Mouse (Mus musculus) regulatory T cell (primary cell): ENCODE data around the gene Nsmce4a.
"Not testable (repeated sequence)": the region's sequence is repeated elsewhere in the genome, so short reads cannot be mapped to it uniquely, and the experiment has no call there.

Source experiments
- in situ Hi-C: fragments of 300-600 bp; cut with MboI, MseI; formaldehyde crosslinking; loops from one replicate; pipeline ENCODE4 v1.15.1; 2025; ENCODE audit warnings: high pct_unique_total_duplicates

Nsmce4a gene

GRCm38 (mm10) chr7:130572821-130573220 is at the start of gene Nsmce4a:
Nsmce4a (minus strand) TSS chr7:130573118.
- in situ Hi-C loops, result no loop called here

- in situ Hi-C loops, result no loop called here
Observed at GRCm38 (mm10) chr7:130622359-130622758, 49.4 kb upstream of the Nsmce4a start.

GRCm38 (mm10) chr7:130621953-130622352 is 49.0 kb upstream of the Nsmce4a start:
- in situ Hi-C loops, result no loop called here

GRCm38 (mm10) chr7:130621068-130621467 is 48.1 kb upstream of the Nsmce4a start:
- in situ Hi-C loops, result no loop called here

- in situ Hi-C loops, result no loop called here
Observed at GRCm38 (mm10) chr7:130617591-130617990, 44.7 kb upstream of the Nsmce4a start.

GRCm38 (mm10) chr7:130613973-130614372 is 41.1 kb upstream of the Nsmce4a start:
- in situ Hi-C loops, result no loop called here

GRCm38 (mm10) chr7:130606958-130607357 is 34.0 kb upstream of the Nsmce4a start:
- in situ Hi-C loops, result no loop called here

- in situ Hi-C loops, result no loop called here
Observed at GRCm38 (mm10) chr7:130605111-130605510, 32.2 kb upstream of the Nsmce4a start.

- in situ Hi-C loops, result no loop called here
Observed at GRCm38 (mm10) chr7:130604390-130604789, 31.5 kb upstream of the Nsmce4a start.

- in situ Hi-C loops, result no loop called here
Observed at GRCm38 (mm10) chr7:130603556-130603955, 30.6 kb upstream of the Nsmce4a start.

GRCm38 (mm10) chr7:130602804-130603203 is 29.9 kb upstream of the Nsmce4a start:
- in situ Hi-C loops, result no loop called here

- in situ Hi-C loops, result no loop called here
Observed at GRCm38 (mm10) chr7:130600546-130600945, 27.6 kb upstream of the Nsmce4a start.

GRCm38 (mm10) chr7:130600074-130600473 is 27.2 kb upstream of the Nsmce4a start:
- in situ Hi-C loops, result no loop called here

- in situ Hi-C loops, result no loop called here
Observed at GRCm38 (mm10) chr7:130597546-130597945, 24.6 kb upstream of the Nsmce4a start.

- in situ Hi-C loops, result not testable (repeated sequence)
Observed at GRCm38 (mm10) chr7:130596079-130596855, 23.3 kb upstream of the Nsmce4a start.

GRCm38 (mm10) chr7:130593375-130594239 is 20.7 kb upstream of the Nsmce4a start:
- in situ Hi-C loops, result not testable (repeated sequence)

- in situ Hi-C loops, result not testable (repeated sequence)
Observed at GRCm38 (mm10) chr7:130592975-130593374, 20.1 kb upstream of the Nsmce4a start.

GRCm38 (mm10) chr7:130590845-130591437 is 18.0 kb upstream of the Nsmce4a start:
- in situ Hi-C loops, result no loop called here

GRCm38 (mm10) chr7:130590081-130590828 is 17.3 kb upstream of the Nsmce4a start:
- in situ Hi-C loops, result no loop called here

GRCm38 (mm10) chr7:130586521-130587072 is 13.7 kb upstream of the Nsmce4a start:
- in situ Hi-C loops, result no loop called here

- in situ Hi-C loops, result no loop called here
Observed at GRCm38 (mm10) chr7:130578607-130579006, 5.7 kb upstream of the Nsmce4a start.
